Mouse (Mus musculus) MEL (cell line): Measurements from ENCODE around the gene Srsf3.
"Not testable (repeated sequence)": the region's sequence is repeated elsewhere in the genome, so short reads cannot be mapped to it uniquely, and the experiment has no call there.

ENCODE experiments used
- CHD1 ChIP-seq: IDR thresholded peaks from 2 replicates; pipeline ENCODE4 v1.6.1; 2012; ENCODE audit warnings: low read depth, mild to moderate bottlenecking, inconsistent platforms, low read length, improper control_type of control experiment
- CHD2 ChIP-seq: IDR thresholded peaks from 2 replicates; pipeline ENCODE4 v1.6.1; 2011; ENCODE audit warnings: low read length, improper control_type of control experiment
- CTCF ChIP-seq, 3 experiments: IDR thresholded peaks in 2 of 3; conservative IDR thresholded peaks in 1 of 3; 2 replicates each; pipeline ENCODE4 v1.5.1; 2011 to 2012; ENCODE audit warnings: low read length in 3 of 3, low read depth in 2 of 3, mild to moderate bottlenecking in 2 of 3, improper control_type of control experiment in 1 of 3, inconsistent platforms in 1 of 3, mixed read lengths in 1 of 3, moderate library complexity in 1 of 3; ENCODE audit not compliant: control insufficient read depth in 1 of 3, insufficient read depth in 1 of 3, poor library complexity in 1 of 3, severe bottlenecking in 1 of 3
- HCFC1 ChIP-seq: IDR thresholded peaks from 2 replicates; pipeline ENCODE4 v1.6.1; 2012; ENCODE audit warnings: low read depth, mild to moderate bottlenecking, inconsistent platforms, low read length, improper control_type of control experiment, moderate library complexity
- KAT2A ChIP-seq: conservative IDR thresholded peaks from 2 replicates; pipeline ENCODE4 v1.6.1; 2012; ENCODE audit warnings: low read depth, low read length, improper control_type of control experiment, inconsistent platforms
- MEF2A ChIP-seq: IDR thresholded peaks from 2 replicates; pipeline ENCODE4 v1.6.1; 2014; ENCODE audit warnings: low read depth, mild to moderate bottlenecking, inconsistent platforms, low read length, improper control_type of control experiment; ENCODE audit not compliant: poor library complexity, insufficient replicate concordance, severe bottlenecking; ENCODE audit errors: extremely low read depth
- POLR2A ChIP-seq, 2 experiments: IDR thresholded peaks; 2 replicates each; pipeline ENCODE4 v1.6.1; 2011 to 2012; ENCODE audit warnings: low read length in 2 of 2, mild to moderate bottlenecking in 2 of 2, control low read depth in 1 of 2, improper control_type of control experiment in 1 of 2, low read depth in 1 of 2, moderate library complexity in 1 of 2; ENCODE audit not compliant: control insufficient read depth in 1 of 2, insufficient read depth in 1 of 2, poor library complexity in 1 of 2
- RCOR1 ChIP-seq: IDR thresholded peaks from 2 replicates; pipeline ENCODE4 v1.6.1; 2012; ENCODE audit warnings: low read depth, mild to moderate bottlenecking, inconsistent platforms, low read length, improper control_type of control experiment
- TAL1 ChIP-seq: IDR thresholded peaks from 2 replicates; pipeline ENCODE4 v1.6.1; 2012; ENCODE audit warnings: mild to moderate bottlenecking, inconsistent platforms, low read length, moderate library complexity, mixed read lengths
- TCF12 ChIP-seq: IDR thresholded peaks from 2 replicates; pipeline ENCODE4 v1.6.1; 2014; ENCODE audit warnings: low read depth, mild to moderate bottlenecking, inconsistent platforms, low read length, improper control_type of control experiment, moderate library complexity
- USF2 ChIP-seq, 2 experiments: IDR thresholded peaks; 2 replicates each; pipeline ENCODE4 v1.6.1; 2011 to 2012; ENCODE audit warnings: improper control_type of control experiment in 2 of 2, low read length in 2 of 2, borderline replicate concordance in 1 of 2, inconsistent platforms in 1 of 2, low read depth in 1 of 2, mild to moderate bottlenecking in 1 of 2; ENCODE audit not compliant: insufficient read depth in 1 of 2
- ZC3H11A ChIP-seq: IDR thresholded peaks from 2 replicates; pipeline ENCODE4 v1.6.1; 2012; ENCODE audit warnings: low read depth, mild to moderate bottlenecking, inconsistent platforms, low read length, improper control_type of control experiment

- TF ChIP-seq RCOR1; CTCF (IDR thresholded peaks at IDR 0.05 in 2 of 3, conservative IDR thresholded peaks at IDR 0.05 in 1 of 3; ENCODE audit: control insufficient read depth in 1 of 3, insufficient read depth in 1 of 3, low read depth in 2 of 3, low read length in 3 of 3, poor library complexity in 1 of 3, severe bottlenecking in 1 of 3); TAL1; POLR2A (IDR thresholded peaks at IDR 0.05; ENCODE audit: control insufficient read depth in 1 of 2, insufficient read depth in 1 of 2, low read depth in 1 of 2, low read length in 2 of 2, poor library complexity in 1 of 2); USF2 (IDR thresholded peaks at IDR 0.05; ENCODE audit: borderline replicate concordance in 1 of 2, insufficient read depth in 1 of 2, low read depth in 1 of 2, low read length in 2 of 2); ZC3H11A; MEF2A; TCF12; CHD1; KAT2A; CHD2; HCFC1: not testable (repeated sequence)
Observed at GRCm38 (mm10) chr17:29067416-29067815, 35.0 kb downstream of the Srsf3 start.
